Mouse (Mus musculus): ENCODE data around the gene Arpc5l. TPM values are rescaled to one million over a fixed set of nuclear protein-coding genes. Genes with fewer than 3 reads are reported as not detected.

The Arpc5l gene
- 148 and 158 TPM in 2 replicates for polyA plus RNA-seq (2015; fragmentation: Nextera tagmentation; extraction: Ambion mirVana)

DNA sequence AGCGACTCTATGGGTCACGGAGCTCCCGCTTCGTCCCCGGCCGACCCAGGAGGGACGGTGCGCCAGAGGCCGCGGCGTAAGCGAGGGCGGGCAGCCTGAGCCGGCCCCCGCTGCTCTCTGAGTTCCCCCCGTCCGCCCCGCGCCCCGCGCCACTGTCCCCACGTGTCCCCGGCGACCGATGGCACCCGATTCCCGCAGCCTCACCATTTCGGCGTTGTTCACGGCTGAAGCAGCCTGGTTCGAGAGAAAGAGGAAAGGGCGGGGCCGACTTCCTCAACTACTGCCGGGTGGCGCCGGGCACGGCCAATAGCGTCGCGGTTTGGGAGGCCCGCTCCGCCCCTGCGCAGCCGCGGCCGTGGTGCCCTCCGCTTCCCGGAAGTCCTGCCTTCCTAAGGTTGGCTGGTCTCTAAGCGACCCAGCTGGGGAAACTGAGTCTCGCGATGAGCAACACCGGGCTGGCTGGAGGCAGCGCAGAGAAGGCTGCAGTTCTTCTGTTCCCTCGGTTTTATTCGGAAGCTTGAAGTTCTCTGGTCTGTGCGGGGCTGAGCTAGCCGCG, at the start of gene Arpc5l:
TSS of gene Arpc5l (plus strand) at position 469 of the 556 bp plus-strand sequence.
- peak; percentile 90 for ATAC-seq (replicated peaks)
- Histone ChIP-seq H3K4me1 (peaks cover 54% of the 10 kb centered on the region), H3K27me3 (no peaks in the 10 kb centered on the region), H3K9ac (replicated peaks) (peak within 1 kb of the TSS; percentile 89), H3K9me3 (no peaks in the 10 kb centered on the region), H3K27ac (replicated peaks) (peak within 1 kb of the TSS; percentile 91), H3K4me2 (replicated peaks) (peak within 1 kb of the TSS; percentile 88), H3K36me3 (peaks cover 34% of the 10 kb centered on the region), H3K4me3 (peak within 1 kb of the TSS; percentile 87)
- WGBS, result under 1% methylated on average over 40 of the region's 58 CpGs

- no peak overlapping the region for H3K9ac ChIP-seq (replicated peaks)
- ATAC-seq (replicated peaks), result no peak
- no peaks in the 10 kb centered on the region for H3K27me3 ChIP-seq
- H3K36me3 ChIP-seq, result no peaks in the 10 kb centered on the region
- WGBS, result 74% methylated on average over 2 of the region's 2 CpGs
- H3K4me3 ChIP-seq, result no peak overlapping the region
- H3K27ac ChIP-seq (replicated peaks), result no peak overlapping the region
- H3K4me2 ChIP-seq (replicated peaks), result no peak overlapping the region
- H3K9me3 ChIP-seq, result no peaks in the 10 kb centered on the region
- H3K4me1 ChIP-seq, result peaks cover 4% of the 10 kb centered on the region
These were observed 49.1 kb upstream of the Arpc5l start for GRCm38 (mm10) chr2:38956062-38956461.

DNA sequence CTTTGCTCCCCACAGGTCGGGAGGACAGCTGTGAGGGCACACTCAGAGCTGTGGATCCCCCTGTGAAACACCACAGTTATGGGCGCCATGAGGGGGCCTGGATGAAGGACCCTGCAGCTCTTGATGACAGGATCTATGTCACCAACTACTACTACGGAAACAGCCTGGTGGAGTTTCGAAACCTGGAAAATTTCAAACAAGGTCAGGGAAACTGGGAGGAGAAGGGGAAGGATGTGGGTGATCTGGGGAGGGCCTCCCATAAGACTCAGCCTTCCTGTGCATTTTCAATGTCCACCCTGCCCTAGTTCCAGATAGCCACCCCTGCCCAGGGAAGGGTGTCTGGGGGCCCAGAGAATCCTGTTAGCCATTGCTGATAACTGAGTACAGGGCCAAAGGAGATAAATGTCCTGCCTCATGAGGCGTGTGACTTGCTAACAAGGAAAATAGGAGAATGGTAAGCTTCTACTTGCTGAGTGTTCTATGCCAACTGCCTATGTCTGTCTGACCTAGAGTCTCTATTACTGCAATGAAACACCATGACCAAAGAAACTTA, 47.4 kb upstream of the Arpc5l start:
- no peaks in the 10 kb centered on the region for H3K9me3 ChIP-seq
- H3K36me3 ChIP-seq, result no peaks in the 10 kb centered on the region
- no peak for ATAC-seq (replicated peaks)
- H3K9ac ChIP-seq (replicated peaks), result no peak overlapping the region
- H3K4me1 ChIP-seq, result no peaks in the 10 kb centered on the region
- H3K4me2 ChIP-seq (replicated peaks), result no peak overlapping the region
- H3K4me3 ChIP-seq, result no peak overlapping the region
- WGBS, result 92% methylated on average over 5 of the region's 5 CpGs
- no peaks in the 10 kb centered on the region for H3K27me3 ChIP-seq
- H3K27ac ChIP-seq (replicated peaks), result no peak overlapping the region

GRCm38 (mm10) chr2:38964198-38964597, 41.0 kb upstream of the Arpc5l start:
- no peaks in the 10 kb centered on the region for H3K4me1 ChIP-seq
- H3K4me2 ChIP-seq (replicated peaks), result no peak overlapping the region
- no peaks in the 10 kb centered on the region for H3K36me3 ChIP-seq
- 55% methylated on average over 4 of the region's 4 CpGs for WGBS
- no peak overlapping the region for H3K9ac ChIP-seq (replicated peaks)
- no peaks in the 10 kb centered on the region for H3K9me3 ChIP-seq
- no peak for ATAC-seq (replicated peaks)
- no peaks in the 10 kb centered on the region for H3K27me3 ChIP-seq
- H3K4me3 ChIP-seq, result no peak overlapping the region
- no peak overlapping the region for H3K27ac ChIP-seq (replicated peaks)

- Histone ChIP-seq H3K4me1 (no peaks in the 10 kb centered on the region), H3K27me3 (no peaks in the 10 kb centered on the region)
- 93% methylated on average over 2 of the region's 2 CpGs for WGBS
These were observed 35.5 kb upstream of the Arpc5l start for GRCm38 (mm10) chr2:38969650-38970049.

GRCm38 (mm10) chr2:38970057-38970456, 35.1 kb upstream of the Arpc5l start:
- Histone ChIP-seq H3K4me3 (no peak overlapping the region), H3K27me3 (no peaks in the 10 kb centered on the region), H3K4me1 (no peaks in the 10 kb centered on the region), H3K9me3 (no peaks in the 10 kb centered on the region), H3K9ac (replicated peaks) (no peak overlapping the region), H3K4me2 (replicated peaks) (no peak overlapping the region), H3K36me3 (no peaks in the 10 kb centered on the region), H3K27ac (replicated peaks) (no peak overlapping the region)
- WGBS, result 86% methylated on average over 5 of the region's 5 CpGs
- ATAC-seq (replicated peaks), result no peak

More at GRCm38 (mm10) chr2:38969650-38970049, 35.5 kb upstream of the Arpc5l start:
- no peak for ATAC-seq (replicated peaks)
- Histone ChIP-seq H3K4me2 (replicated peaks) (no peak overlapping the region), H3K4me3 (no peak overlapping the region), H3K9ac (replicated peaks) (no peak overlapping the region), H3K27ac (replicated peaks) (no peak overlapping the region), H3K9me3 (no peaks in the 10 kb centered on the region), H3K36me3 (no peaks in the 10 kb centered on the region)

- Histone ChIP-seq H3K4me2 (replicated peaks) (no peak overlapping the region), H3K9ac (replicated peaks) (no peak overlapping the region), H3K36me3 (no peaks in the 10 kb centered on the region), H3K27ac (replicated peaks) (no peak overlapping the region), H3K4me1 (no peaks in the 10 kb centered on the region), H3K27me3 (no peaks in the 10 kb centered on the region), H3K4me3 (no peak overlapping the region), H3K9me3 (no peaks in the 10 kb centered on the region)
- WGBS, result 52% methylated on average over 2 of the region's 2 CpGs
- ATAC-seq (replicated peaks), result no peak
These were observed 31.9 kb upstream of the Arpc5l start for GRCm38 (mm10) chr2:38973223-38973622.

- H3K4me2 ChIP-seq (replicated peaks), result no peak overlapping the region
- no peaks in the 10 kb centered on the region for H3K9me3 ChIP-seq
- H3K27ac ChIP-seq (replicated peaks), result no peak overlapping the region
- WGBS, result 72% methylated on average over 7 of the region's 7 CpGs
- no peak for ATAC-seq (replicated peaks)
- H3K27me3 ChIP-seq, result no peaks in the 10 kb centered on the region
- no peaks in the 10 kb centered on the region for H3K36me3 ChIP-seq
- H3K4me1 ChIP-seq, result no peaks in the 10 kb centered on the region
- H3K4me3 ChIP-seq, result no peak overlapping the region
- no peak overlapping the region for H3K9ac ChIP-seq (replicated peaks)
These were observed 31.4 kb upstream of the Arpc5l start for GRCm38 (mm10) chr2:38973701-38974100.

GRCm38 (mm10) chr2:38974171-38974570, 31.0 kb upstream of the Arpc5l start:
- Histone ChIP-seq H3K27ac (replicated peaks) (no peak overlapping the region), H3K36me3 (no peaks in the 10 kb centered on the region), H3K9ac (replicated peaks) (no peak overlapping the region), H3K9me3 (no peaks in the 10 kb centered on the region), H3K4me2 (replicated peaks) (no peak overlapping the region), H3K4me3 (no peak overlapping the region), H3K27me3 (no peaks in the 10 kb centered on the region), H3K4me1 (no peaks in the 10 kb centered on the region)
- no peak for ATAC-seq (replicated peaks)
- 55% methylated on average over 2 of the region's 2 CpGs for WGBS

- no peak for ATAC-seq (replicated peaks)
- Histone ChIP-seq H3K27ac (replicated peaks) (no peak overlapping the region), H3K27me3 (no peaks in the 10 kb centered on the region), H3K4me2 (replicated peaks) (no peak overlapping the region), H3K4me1 (no peaks in the 10 kb centered on the region), H3K4me3 (no peak overlapping the region), H3K36me3 (no peaks in the 10 kb centered on the region), H3K9ac (replicated peaks) (no peak overlapping the region), H3K9me3 (no peaks in the 10 kb centered on the region)
- 88% methylated on average over 3 of the region's 3 CpGs for WGBS
These were observed 30.0 kb upstream of the Arpc5l start for GRCm38 (mm10) chr2:38975181-38975580.

- H3K4me2 ChIP-seq (replicated peaks), result no peak overlapping the region
- no peaks in the 10 kb centered on the region for H3K9me3 ChIP-seq
- no peak overlapping the region for H3K9ac ChIP-seq (replicated peaks)
- no peaks in the 10 kb centered on the region for H3K36me3 ChIP-seq
- H3K27me3 ChIP-seq, result no peaks in the 10 kb centered on the region
- no peak for ATAC-seq (replicated peaks)
- H3K27ac ChIP-seq (replicated peaks), result no peak overlapping the region
- 87% methylated on average over 21 of the region's 21 CpGs for WGBS
- no peaks in the 10 kb centered on the region for H3K4me1 ChIP-seq
- no peak overlapping the region for H3K4me3 ChIP-seq
These were observed 29.0 kb upstream of the Arpc5l start for GRCm38 (mm10) chr2:38975941-38976805.

DNA sequence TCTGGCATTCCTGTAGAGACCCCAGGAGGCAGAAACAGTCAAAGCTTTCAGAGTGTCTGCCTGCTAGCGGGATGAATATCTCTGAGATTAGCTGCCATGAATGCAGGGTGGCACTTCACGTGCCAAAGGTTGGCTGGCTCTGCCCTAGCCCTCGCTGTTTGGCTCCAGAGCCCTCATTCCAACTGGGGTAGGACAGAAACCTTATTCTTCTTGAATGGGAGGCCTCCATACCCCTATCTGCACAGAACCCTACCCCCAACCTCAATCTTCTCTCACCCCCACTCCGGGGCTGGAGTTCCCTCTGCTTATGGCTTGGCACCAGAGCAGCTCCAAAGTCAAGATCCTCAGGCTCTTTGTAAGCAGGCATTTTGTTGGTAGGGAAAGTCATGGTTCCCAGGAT, 27.3 kb upstream of the Arpc5l start:
- Histone ChIP-seq H3K9me3 (no peaks in the 10 kb centered on the region), H3K4me3 (no peak overlapping the region), H3K4me1 (no peaks in the 10 kb centered on the region), H3K27ac (replicated peaks) (no peak overlapping the region), H3K4me2 (replicated peaks) (no peak overlapping the region), H3K27me3 (no peaks in the 10 kb centered on the region), H3K9ac (replicated peaks) (no peak overlapping the region), H3K36me3 (no peaks in the 10 kb centered on the region)
- ATAC-seq (replicated peaks), result no peak
- 66% methylated on average over 4 of the region's 4 CpGs for WGBS
